Mouse (Mus musculus): Measurements from ENCODE around the gene Mrps27. TPM values are rescaled to one million over a fixed set of nuclear protein-coding genes. Genes with fewer than 3 reads are reported as not detected.

Mrps27 gene
- total RNA-seq, 2 experiments from 2014 or later, result 28.3 to 28.7 TPM

- intact Hi-C loops (cut with DNase I), result no loop called here
Measured at GRCm38 (mm10) chr13:99351186-99351585, 6.6 kb downstream of the Mrps27 start.

GRCm38 (mm10) chr13:99351596-99351995 lies 7.0 kb downstream of the Mrps27 start:
- intact Hi-C loops (cut with DNase I), result no loop called here
- no peak for DNase-seq

More at GRCm38 (mm10) chr13:99351186-99351585, 6.6 kb downstream of the Mrps27 start:
- no peak for DNase-seq

- intact Hi-C loops (cut with DNase I), result loop anchor here (2.0 kb wide), 1 partner anchor 492 kb away; no protein-coding TSS in a partner anchor
- peak; percentile 95 for DNase-seq
Measured at GRCm38 (mm10) chr13:99352758-99353489, 8.3 kb downstream of the Mrps27 start.

DNA sequence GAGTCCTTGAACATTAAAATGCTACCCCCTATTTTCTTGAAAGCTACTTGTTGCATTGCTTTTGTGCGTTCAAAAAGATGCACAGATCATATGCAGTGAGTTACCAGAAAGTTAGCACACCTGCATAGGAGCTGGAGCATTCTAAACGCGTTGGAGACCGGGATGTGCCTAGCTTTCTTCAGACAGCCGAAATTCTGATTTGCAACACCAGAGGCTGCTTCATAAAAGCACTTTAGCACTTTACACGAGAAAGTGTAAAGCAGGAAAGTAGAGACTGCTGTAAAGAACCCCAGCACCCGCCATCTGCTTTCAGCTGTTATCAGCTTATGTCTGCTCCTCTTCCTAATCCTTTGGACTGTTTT lies 8.9 kb downstream of the Mrps27 start:
- DNase-seq, result no peak
- intact Hi-C loops (cut with DNase I), result loop anchor here (2.0 kb wide), 1 partner anchor 491 kb away; no protein-coding TSS in a partner anchor

DNA sequence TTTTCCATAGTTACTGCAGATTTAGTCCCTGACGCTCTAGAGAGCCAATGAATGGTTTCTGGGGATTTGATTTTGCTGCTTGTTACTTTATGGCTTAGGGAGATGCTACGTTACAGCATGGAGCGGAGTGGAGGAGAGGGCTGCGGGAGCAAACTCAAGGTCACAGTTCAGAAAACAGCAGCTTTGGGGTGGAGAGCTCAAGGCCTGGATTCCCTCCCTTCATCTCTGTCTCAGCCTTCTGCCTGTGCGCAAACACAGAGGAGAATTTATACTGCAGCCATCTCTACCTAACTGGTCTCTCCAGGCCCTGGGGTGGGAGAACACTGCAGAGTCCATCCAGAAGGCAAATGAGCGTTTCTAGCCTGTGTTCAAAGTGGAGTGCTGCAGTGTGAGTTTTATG lies 10.5 kb downstream of the Mrps27 start:
- no peak for DNase-seq
- intact Hi-C loops (cut with DNase I), result no loop called here

GRCm38 (mm10) chr13:99355861-99356260 lies 11.3 kb downstream of the Mrps27 start:
- intact Hi-C loops (cut with DNase I), result no loop called here

DNA sequence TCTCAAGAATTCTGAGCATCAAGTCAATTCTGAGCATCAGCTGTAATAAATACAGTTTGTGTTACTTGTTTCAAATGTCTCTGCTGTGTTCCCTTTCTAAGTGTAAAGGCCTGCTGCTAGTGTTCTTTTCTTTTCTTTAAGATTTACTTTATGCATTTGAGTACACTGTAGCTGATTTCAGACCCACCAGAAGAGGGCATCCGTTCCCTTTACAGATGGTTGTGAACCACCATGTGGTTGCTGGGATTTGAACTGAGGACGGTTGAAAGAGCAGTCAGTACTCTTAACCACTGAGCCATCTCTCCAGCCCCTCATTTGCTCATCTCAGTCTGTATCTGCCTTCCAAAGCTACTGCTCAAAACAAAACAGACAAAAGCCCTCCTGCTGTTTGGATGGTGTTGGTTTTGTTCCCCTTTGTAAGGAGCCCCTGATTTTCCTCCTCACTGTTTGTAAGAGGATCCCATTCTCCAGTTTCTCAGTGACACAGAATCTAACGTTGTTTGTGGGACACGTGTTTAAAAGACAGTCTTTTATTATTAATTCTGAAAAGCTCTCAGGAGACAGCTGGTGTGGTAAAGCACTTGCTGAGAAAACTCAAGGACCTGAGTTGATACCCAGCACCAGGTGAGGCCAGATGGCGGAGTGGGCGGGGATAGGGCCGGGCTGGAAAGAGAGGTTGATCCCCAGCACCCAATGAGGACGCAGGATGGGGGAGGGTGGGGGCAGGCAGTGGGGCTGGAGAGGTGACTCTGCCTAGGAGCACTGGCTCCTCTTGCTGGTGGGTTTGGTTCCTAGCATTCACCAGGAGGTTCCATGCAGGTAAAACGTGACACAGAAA lies 12.1 kb downstream of the Mrps27 start:
- intact Hi-C loops (cut with DNase I), result no loop called here
- DNase-seq, result peak; percentile 21

More at GRCm38 (mm10) chr13:99355861-99356260, 11.3 kb downstream of the Mrps27 start:
- DNase-seq, result no peak

GRCm38 (mm10) chr13:99358921-99359320 lies 14.3 kb downstream of the Mrps27 start:
- intact Hi-C loops (cut with DNase I), result no loop called here
- peak; percentile 91 for DNase-seq

- intact Hi-C loops (cut with DNase I), result loop anchor here (10.0 kb wide), 1 partner anchor 121 kb away; no protein-coding TSS in a partner anchor
- DNase-seq, result peak; percentile 53
Measured at GRCm38 (mm10) chr13:99363866-99364265, 19.3 kb downstream of the Mrps27 start.

DNA sequence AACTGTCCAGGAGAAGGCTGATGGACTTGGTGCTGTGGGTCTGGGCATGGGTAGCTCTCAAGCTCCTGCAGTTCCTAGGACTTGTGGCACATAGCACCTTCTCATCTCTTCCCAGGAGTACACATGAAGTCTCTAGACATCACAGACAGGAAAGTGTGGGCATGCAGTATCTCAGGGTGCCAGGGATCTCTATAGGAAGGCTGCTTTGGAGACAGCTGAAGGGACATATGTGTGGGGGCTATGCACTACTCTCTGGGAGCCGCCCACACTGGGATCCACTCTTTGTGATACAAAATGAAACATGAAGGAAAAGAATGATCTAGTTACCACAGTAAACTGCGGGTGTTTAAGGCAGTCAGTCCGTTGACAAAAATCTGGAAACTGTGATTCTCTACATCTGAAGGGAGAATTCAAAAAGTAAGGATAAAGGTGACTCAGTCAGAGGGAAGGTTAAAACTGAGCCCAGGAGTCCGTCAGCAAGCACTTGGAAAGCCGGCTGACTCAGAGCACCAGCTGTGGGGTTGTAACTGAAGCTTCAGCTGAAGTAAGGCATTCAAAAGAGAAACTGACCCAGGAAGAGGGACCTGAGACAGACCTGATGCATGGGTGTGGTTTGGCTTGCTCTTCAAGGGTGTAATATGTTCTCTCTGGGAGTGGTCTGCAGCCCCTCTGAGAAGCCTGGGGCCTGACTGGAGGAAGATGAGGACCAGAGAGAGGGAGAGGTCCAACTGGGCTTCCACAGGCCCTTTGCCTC lies 22.0 kb downstream of the Mrps27 start:
- DNase-seq, result no peak
- intact Hi-C loops (cut with DNase I), result loop anchor here (5.0 to 10.0 kb wide), 2 partner anchors 118 to 471 kb away; no protein-coding TSS in a partner anchor

DNA sequence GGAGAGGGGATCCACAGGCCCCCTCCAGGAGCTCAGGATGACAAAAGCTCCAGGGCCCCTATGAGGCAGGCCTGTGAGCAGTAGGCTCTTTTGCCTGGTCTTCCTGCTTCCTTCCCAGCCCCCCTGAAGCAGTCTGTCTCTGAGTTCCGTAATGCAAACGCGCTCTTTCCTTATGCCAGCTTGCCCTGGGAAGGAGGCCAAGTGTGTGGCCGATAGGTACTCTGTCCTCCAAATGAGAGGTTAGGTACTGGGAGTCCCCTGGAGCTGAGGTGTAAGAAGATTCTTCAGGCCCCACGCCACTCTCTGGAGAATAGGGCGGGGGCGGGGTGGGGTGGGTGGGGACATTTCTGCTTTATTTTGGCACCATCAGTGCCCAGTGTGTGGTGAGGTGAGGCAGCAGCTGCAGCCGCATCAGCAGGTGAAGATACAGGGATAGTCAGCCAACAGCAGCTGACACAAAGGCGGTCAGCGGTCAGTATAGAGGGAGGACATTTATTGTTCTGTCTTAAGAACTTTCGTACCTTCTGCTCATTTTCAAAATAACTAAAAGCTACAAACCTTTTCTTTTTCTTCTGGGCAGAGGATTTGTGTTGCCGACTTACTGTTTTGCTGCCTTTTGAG lies 23.1 kb downstream of the Mrps27 start:
- DNase-seq, result peak; percentile 48
- intact Hi-C loops (cut with DNase I), result loop anchor here (5.0 to 10.0 kb wide), 2 partner anchors 117 to 470 kb away; no protein-coding TSS in a partner anchor

DNA sequence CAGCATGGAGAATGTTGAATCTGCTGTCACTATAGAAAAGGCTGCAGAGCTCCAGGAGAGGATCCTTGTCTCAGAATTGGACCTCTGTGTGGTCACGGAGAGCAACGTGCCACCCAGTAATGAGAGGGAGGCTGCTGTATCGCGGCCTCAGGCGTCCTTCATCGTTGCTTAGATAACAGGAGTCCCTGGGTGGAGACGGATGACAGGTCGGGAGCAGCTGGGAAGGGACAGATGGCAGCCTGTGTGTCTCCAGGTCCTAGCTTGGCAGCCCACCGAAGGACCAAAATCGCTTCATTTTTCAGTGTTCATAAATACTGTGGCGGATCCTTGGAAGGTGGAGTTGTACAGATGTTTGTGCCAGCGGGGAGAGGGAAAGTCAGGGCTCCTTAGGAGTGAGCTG lies 24.5 kb downstream of the Mrps27 start:
- intact Hi-C loops (cut with DNase I), result loop anchor here (5.0 to 10.0 kb wide), 2 partner anchors 116 to 468 kb away; no protein-coding TSS in a partner anchor
- DNase-seq, result peak; percentile 75

DNA sequence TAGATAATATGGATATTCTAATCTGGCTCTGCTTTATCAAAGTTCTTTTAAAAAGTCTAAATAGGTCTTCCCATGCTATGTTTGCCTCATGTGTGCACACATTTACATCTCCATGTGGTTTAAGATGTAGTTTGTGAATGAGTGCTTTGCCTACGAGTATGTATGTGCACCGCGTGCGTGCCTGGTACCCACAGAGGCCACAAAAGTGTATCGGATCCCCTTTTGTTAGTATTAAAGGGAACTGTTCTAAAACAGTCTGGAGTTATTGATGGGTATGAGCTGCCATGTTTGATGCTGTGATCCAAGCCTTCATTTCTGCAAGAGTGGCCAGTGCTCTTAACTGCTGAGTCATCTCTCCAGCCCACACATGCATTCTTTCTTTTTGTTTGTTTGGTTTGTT lies 26.7 kb downstream of the Mrps27 start:
- no peak for DNase-seq

DNA sequence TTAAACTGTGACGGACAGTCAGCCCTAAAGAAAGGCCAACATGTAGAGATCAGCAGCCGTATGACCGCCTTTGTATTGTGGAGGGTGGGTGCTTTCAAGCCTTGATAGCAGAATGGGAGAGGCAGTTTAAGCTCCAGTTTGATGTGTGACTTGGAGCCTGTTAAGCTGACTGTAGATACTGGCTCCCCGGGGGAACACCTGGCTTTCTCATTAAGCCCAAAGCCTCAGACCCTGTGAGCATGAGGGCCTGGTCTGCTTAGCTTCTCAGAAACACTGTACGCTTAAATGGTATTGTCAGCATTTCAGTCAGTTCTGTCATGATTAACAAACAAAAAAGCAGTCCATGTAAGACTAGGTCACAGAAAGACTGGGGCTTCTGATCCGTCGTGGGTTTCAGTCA lies 29.1 kb downstream of the Mrps27 start:
- no peak for DNase-seq
- intact Hi-C loops (cut with DNase I), result no loop called here

More for the DNA sequence above, 26.7 kb downstream of the Mrps27 start:
- intact Hi-C loops (cut with DNase I), result no loop called here

- intact Hi-C loops (cut with DNase I), result no loop called here
- no peak for DNase-seq
Measured at GRCm38 (mm10) chr13:99374191-99374590, 29.6 kb downstream of the Mrps27 start.

- intact Hi-C loops (cut with DNase I), result no loop called here
- peak; percentile 85 for DNase-seq
Measured at GRCm38 (mm10) chr13:99375550-99375949, 31.0 kb downstream of the Mrps27 start.

- intact Hi-C loops (cut with DNase I), result no loop called here
- no peak for DNase-seq
Measured at GRCm38 (mm10) chr13:99377055-99377454, 32.5 kb downstream of the Mrps27 start.

DNA sequence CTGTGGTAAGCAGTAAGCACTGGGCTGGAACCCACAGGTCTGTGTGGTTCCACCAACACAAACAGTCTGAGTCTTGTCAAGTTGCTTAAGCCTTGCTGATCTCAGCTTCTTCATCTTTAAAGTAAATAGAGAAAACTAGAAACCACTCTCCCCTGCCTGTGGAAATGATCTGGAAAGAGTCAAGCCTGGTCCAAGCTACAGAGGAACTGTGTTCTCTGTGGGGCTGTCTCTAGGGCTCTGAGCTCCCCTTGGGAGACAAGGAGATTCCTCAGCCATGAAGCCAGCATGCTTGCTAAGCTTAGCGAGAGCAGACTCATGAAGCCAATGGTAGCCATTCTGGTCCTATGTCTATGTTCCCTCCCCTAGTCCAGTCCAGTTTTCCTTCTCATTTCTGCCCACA lies 33.6 kb downstream of the Mrps27 start:
- no peak for DNase-seq
- intact Hi-C loops (cut with DNase I), result no loop called here

DNA sequence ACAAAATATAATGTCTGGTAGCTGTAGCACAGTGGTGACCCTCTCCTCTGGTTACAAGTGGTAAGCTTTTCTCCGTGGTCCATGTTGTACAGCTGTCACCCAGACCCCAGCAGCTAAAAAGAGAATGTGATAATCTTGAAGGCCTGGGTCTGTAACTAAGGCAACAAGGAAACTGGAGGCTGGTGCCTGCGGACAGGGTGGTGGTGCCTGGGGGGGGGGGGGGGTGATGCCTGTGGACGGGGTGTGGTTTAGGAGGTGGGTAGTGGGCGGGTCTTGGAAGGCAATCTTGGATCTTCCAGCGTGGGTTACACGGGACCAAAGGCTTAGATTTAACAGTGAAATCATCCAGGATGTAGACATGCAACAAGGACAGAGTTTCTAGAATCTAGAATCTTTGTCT lies 37.8 kb downstream of the Mrps27 start:
- no peak for DNase-seq
- intact Hi-C loops (cut with DNase I), result no loop called here

GRCm38 (mm10) chr13:99384555-99385203 lies 40.1 kb downstream of the Mrps27 start:
- no peak for DNase-seq
- intact Hi-C loops (cut with DNase I), result no loop called here

Data from left cerebral cortex, postnatal 4 days (tissue).